Mouse (Mus musculus) urinary bladder, adult 2 months (tissue): Measurements from ENCODE around the gene Taldo1. TPM values are rescaled to one million over a fixed set of nuclear protein-coding genes. Genes with fewer than 3 reads are reported as not detected.
"Not testable (repeated sequence)": the region's sequence is repeated elsewhere in the genome, so short reads cannot be mapped to it uniquely, and the experiment has no call there.

ENCODE experiments used
- DNase-seq: peaks from one replicate; pipeline ENCODE4 v3.0.0; 2022; ENCODE audit warnings: low spot score
- polyA plus RNA-seq: library from polyadenylated mRNA; depleted of rRNA; stranded (reverse); fragments of >200 nt; gene quantifications from 2 replicates; pipeline ENCODE4 v1.2.3, GENCODE M21; 2012

Gene Taldo1
- polyA plus RNA-seq, 1 experiment, result 320 TPM

GRCm38 (mm10) chr7:141387807-141388486 is 4.1 kb upstream of the Taldo1 start:
- DNase-seq, result no peak

GRCm38 (mm10) chr7:141388487-141389109 is 3.4 kb upstream of the Taldo1 start:
- DNase-seq, result no peak

- DNase-seq, result no peak
Observed at GRCm38 (mm10) chr7:141390326-141391259, 1.4 kb upstream of the Taldo1 start.

- DNase-seq, result no peak
Observed at GRCm38 (mm10) chr7:141392552-141393222, 688 bp downstream of the Taldo1 start.

- DNase-seq, result no peak
Observed at GRCm38 (mm10) chr7:141394158-141394557, 2.2 kb downstream of the Taldo1 start.

GRCm38 (mm10) chr7:141394771-141395170 is 2.8 kb downstream of the Taldo1 start:
- DNase-seq, result no peak

GRCm38 (mm10) chr7:141395348-141395747 is 3.3 kb downstream of the Taldo1 start:
- no peak for DNase-seq

GRCm38 (mm10) chr7:141403305-141403704 is 11.3 kb downstream of the Taldo1 start:
- DNase-seq, result no peak

GRCm38 (mm10) chr7:141405466-141405865 is 13.5 kb downstream of the Taldo1 start:
- DNase-seq, result no peak

GRCm38 (mm10) chr7:141407670-141408069 is 15.7 kb downstream of the Taldo1 start:
- DNase-seq, result not testable (repeated sequence)

GRCm38 (mm10) chr7:141408833-141409232 is 16.8 kb downstream of the Taldo1 start:
- peak; percentile 65 for DNase-seq

GRCm38 (mm10) chr7:141410631-141411030 is 18.6 kb downstream of the Taldo1 start:
- no peak for DNase-seq

- DNase-seq, result no peak
Observed at GRCm38 (mm10) chr7:141411667-141412066, 19.7 kb downstream of the Taldo1 start.

GRCm38 (mm10) chr7:141413331-141413730 is 21.3 kb downstream of the Taldo1 start:
- no peak for DNase-seq

- peak; percentile 96 for DNase-seq
Observed at GRCm38 (mm10) chr7:141413809-141414584, 22.0 kb downstream of the Taldo1 start, which contains the start of gene Gatd1. Gene Gatd1, minus strand, starts transcription at chr7:141414136.

GRCm38 (mm10) chr7:141416144-141416841 is 24.3 kb downstream of the Taldo1 start:
- DNase-seq, result no peak

GRCm38 (mm10) chr7:141417731-141418681 is 26.0 kb downstream of the Taldo1 start:
- DNase-seq, result no peak

GRCm38 (mm10) chr7:141418970-141419369 is 27.0 kb downstream of the Taldo1 start:
- DNase-seq, result no peak
